Mouse (Mus musculus) gonadal fat pad, adult 2 months (tissue): Measurements from ENCODE around the gene Relb. TPM values are rescaled to one million over a fixed set of nuclear protein-coding genes. Genes with fewer than 3 reads are reported as not detected.

Source experiments
- DNase-seq: peaks from one replicate; pipeline ENCODE4 v3.0.0-alpha.2; 2012; ENCODE audit warnings: low read depth
- polyA plus RNA-seq: library from polyadenylated mRNA; depleted of rRNA; stranded (reverse); fragments of >200 nt; gene quantifications from 2 replicates; pipeline ENCODE4 v1.2.3, GENCODE M21; 2012

Gene Relb
- polyA plus RNA-seq, 1 experiment = 21.9 TPM

- DNase-seq = no peak
Observed at GRCm38 (mm10) chr7:19579751-19580150, 49.5 kb downstream of the Relb start.

DNA sequence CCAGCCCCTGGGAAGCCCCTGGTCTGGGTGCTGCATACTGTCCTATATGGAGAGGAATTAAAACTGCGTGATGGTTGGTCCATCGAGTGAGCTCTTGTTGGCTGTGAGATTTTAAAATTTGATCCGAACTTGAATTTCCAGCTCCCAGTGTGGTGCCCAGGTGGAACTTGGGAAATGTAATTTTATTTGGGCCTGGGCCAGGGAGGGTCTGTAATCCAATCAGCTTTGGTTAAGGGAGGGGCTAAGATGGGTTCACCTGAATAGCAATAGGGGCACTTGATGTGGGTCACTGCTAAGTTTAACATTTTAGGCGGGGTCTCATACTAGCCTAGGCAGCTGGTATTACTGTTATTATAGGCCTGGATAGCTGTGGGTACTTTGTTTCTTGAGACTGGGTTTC is 50.8 kb downstream of the Relb start:
- no peak for DNase-seq

GRCm38 (mm10) chr7:19577877-19578414 is 51.3 kb downstream of the Relb start:
- DNase-seq = no peak

DNA sequence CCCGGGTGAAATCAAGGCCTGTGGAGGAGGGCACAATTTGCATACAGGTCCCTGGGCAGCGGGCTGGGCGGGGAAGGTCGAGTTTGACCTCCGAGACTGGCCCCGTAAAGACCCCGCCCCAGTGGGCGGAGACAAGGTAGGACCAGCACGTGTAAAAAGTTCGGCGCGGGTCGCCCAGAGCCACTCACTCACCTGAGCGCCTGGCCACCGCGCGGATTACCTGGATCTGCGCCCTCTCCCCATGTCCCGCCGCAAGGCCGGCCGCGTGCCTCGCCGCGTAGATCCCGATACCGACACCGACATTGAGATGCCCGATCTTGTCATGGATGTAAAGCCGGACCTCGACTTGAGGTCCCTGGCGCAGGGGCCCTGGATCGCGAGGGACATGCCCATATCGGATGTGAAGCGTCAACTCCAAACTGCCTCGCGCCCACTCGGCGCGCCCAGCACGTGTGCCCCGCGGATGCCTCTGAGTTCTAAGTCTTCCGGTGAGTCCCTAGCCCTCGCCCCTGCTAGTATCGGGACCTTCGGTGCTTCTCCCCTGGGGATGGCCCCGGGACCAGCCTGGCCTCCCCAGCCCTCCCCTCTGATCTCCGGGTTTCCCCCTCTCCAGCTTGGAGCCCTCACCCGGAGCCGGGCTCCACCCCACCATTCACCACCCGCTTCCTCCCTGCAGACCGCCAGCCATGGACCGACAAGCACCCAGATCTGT is 51.9 kb downstream of the Relb start, which contains the start of the genes Zfp296 and Gemin7:
Zfp296 (plus strand) TSS at position 147 of the 712 bp plus-strand sequence.
Gemin7 (minus strand) TSS at position 455 of the 712 bp plus-strand sequence.
- DNase-seq = no peak

- no peak for DNase-seq
Observed at GRCm38 (mm10) chr7:19575559-19575958, 53.7 kb downstream of the Relb start.

GRCm38 (mm10) chr7:19573776-19574140 is 55.5 kb downstream of the Relb start:
- no peak for DNase-seq

GRCm38 (mm10) chr7:19572926-19573775 is 56.1 kb downstream of the Relb start:
- DNase-seq = no peak

- DNase-seq = no peak
Observed at GRCm38 (mm10) chr7:19569647-19570046, 59.6 kb downstream of the Relb start.

- no peak for DNase-seq
Observed at GRCm38 (mm10) chr7:19567426-19567825, 61.8 kb downstream of the Relb start.

- no peak for DNase-seq
Observed at GRCm38 (mm10) chr7:19565803-19566202, 63.4 kb downstream of the Relb start.

- DNase-seq = no peak
Observed at GRCm38 (mm10) chr7:19564455-19564854, 64.8 kb downstream of the Relb start.

GRCm38 (mm10) chr7:19563884-19564283 is 65.4 kb downstream of the Relb start:
- no peak for DNase-seq

GRCm38 (mm10) chr7:19562643-19563410 is 66.4 kb downstream of the Relb start, which contains the start of gene Ppp1r37:
Ppp1r37 (minus strand) TSS chr7:19563076.
- no peak for DNase-seq

- no peak for DNase-seq
Observed at GRCm38 (mm10) chr7:19561765-19562642, 67.2 kb downstream of the Relb start.

DNA sequence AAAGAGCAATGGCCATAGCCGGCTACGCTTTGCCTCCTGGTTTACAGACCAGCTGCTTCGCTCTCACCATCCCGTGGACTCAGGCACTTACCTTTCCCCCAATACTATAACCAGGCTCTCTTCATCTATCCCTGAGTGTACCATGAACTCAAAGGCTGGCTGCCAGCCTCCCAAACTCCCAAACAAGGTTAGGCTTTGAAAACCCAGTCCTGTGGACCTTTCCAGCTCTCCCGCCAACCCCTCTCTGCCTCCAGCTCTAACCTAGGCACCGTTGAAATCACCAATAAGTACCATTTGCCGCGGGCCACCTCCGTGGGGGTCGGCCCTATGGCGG is 67.8 kb downstream of the Relb start:
- no peak for DNase-seq

DNA sequence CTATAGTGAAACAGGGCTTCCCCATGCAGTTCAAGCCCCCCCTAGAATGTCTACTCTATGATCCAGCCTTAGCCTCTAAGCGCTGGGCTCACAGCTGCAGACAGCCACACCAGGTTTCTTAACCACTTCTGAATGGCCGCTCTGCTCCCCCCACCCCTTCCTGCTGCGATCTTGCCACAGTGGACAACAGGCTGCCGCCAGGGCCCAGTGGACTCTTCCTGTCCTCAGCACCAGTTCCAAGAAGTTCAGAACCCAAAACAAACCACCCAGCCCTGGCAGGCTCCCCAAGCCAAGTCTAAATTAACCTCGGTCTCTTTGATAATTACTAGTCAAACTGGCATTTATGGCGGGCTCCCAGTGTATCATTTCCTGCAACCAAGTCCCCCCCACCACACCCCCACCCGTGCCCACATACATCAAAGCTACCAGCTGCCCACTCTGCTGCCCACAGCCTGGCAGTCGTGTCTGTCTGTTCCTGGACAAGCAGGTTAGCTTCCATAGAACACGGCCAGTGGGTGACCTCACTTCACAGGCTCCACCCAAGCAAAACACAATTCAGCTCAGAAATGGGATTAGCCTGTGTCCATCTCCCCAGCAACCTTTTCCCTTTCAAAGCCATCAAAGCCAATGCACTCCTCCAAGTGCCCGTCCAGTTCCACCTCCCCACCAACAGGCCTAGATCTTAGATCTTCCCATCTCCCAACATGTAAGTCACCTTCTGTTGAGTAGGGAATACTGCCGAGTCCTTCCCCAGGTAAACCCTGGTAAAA is 68.6 kb downstream of the Relb start:
- no peak for DNase-seq

DNA sequence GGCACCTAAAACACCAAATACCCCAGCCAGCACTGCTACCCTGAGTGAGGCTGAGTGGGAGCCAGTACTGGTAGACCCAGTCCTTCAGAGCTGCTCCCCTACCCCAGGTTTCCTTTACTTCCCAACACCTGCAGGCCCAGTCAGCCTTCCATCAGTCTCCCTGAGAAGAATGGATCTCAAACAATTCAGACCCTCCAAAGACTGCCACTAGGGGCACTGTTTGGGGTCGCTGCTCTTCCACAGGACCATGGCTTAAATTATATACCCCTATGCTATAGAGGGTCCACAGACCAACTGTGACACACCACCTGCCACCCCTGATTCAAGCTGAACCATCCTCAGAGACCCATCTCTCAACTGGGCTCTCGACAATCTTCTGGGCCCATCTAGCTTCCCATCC is 70.3 kb downstream of the Relb start:
- no peak for DNase-seq

DNA sequence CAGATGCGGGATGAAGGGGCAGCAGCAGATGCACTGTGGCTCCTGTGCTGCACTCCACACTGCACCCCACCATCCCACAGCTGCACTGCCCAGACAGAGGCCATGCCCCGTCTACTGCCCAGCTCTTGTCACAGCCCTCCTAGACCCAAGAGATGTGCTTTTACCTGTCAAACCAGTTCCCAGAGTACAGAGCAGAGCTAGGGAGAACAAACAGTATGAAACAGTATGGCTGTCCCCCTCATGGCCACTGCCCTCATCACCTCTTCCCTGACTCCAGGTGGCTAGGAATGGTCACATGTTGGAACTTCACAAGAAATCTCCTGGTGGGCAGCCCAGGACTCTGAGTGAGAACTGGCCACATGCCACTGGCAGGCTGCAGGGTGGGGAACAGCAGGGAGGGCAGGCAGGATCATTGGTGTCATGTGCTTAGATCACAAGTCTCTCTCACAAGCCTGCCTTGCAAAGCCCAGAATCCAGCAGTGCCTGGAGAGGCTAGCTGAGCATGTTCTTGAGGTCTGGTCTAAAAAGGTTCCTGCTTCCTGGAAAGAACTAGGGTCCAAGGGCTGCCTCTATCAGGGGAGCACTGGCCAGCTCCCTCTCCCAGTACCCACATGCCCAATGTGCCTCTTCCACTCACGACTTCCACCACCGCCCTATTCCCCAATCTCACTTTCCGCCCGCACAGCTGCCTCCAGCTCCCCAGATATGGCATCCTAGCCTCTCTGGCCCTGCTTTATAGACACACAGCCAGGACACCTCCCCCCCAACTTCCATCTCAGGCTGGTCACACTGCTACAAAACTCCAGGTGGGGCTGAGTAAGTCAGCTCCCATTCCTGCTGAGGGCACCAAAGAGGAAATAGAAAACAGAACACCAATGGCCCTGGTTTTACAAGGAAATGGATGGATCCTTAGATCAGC is 71.0 kb downstream of the Relb start:
- DNase-seq = no peak

DNA sequence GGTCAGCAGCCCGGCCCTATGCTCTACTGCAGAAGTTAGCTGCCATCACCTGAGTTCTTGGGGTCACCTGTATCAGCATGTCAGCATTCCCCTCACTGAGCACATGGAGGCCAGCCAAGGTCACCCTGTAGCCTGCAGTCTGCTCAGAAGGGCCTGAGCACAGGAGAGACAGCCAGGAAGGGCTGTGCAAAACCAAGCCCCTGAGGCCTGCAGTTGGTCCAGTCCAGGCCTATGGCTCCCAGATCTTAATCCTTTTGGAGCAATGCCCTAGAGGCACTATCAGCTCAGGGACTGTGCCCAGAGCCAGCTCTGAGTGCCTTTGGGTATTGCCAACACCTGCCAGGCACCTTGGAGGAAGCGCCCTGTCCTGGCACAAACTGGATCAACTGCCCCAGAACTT is 72.2 kb downstream of the Relb start:
- DNase-seq = no peak
